In genomic region chr16:76950836-76951486, GRCm38 (mm10) we compare ENCODE assay signal across 14 mouse cellular contexts.
DNase-seq lines count a peak whose midpoint lies in the region; ATAC-seq and TF ChIP-seq lines count a peak whose summit lies in the region.
"Had no signal": no experiment of that assay in that cellular context is flagged by ENCODE, and none has a peak within 500 bp of the region (broad histone marks: within the 10 kb centered on the region; RNA-seq: fewer than 3 reads in every experiment).

No protein-coding gene starts in this region.

- TF ChIP-seq POLR2A in brain, embryonic 14.5 days (IDR thresholded peaks at IDR 0.05; ENCODE audit: borderline replicate concordance, extremely low read depth, insufficient read depth, insufficient read length, poor library complexity, severe bottlenecking): no peak

- no peak overlapping the region for H3K9ac ChIP-seq in forebrain, embryonic 16.5 days (replicated peaks; ENCODE audit: low read depth, low read length)
- no peak overlapping the region for H3K9ac ChIP-seq in kidney, embryonic 16.5 days (replicated peaks; ENCODE audit: low read length)
- no peak overlapping the region for H3K9ac ChIP-seq in kidney, embryonic 15.5 days
- H3K9ac ChIP-seq: embryonic facial prominence, embryonic 12.5 days; limb, embryonic 15.5 days had no signal

- ATAC-seq in forebrain, embryonic 16.5 days: peak; percentile 92
- ATAC-seq in kidney, embryonic 16.5 days (ENCODE audit: low FRiP score, low TSS enrichment): no peak
- no peak for ATAC-seq in kidney, embryonic 15.5 days (replicated peaks; ENCODE audit: low FRiP score)

- intact Hi-C loops in left cerebral cortex, postnatal 36 days (cut with DNase I): no loop called here

- peaks cover 4% of the 10 kb centered on the region; the same call in 1 of the 2 replicates for H3K4me1 ChIP-seq in forebrain, embryonic 16.5 days (replicated peaks; ENCODE audit: control insufficient read depth, insufficient read depth, low read length)
- H3K4me1 ChIP-seq in kidney, embryonic 16.5 days (ENCODE audit: insufficient read depth, low read length): no peaks in the 10 kb centered on the region
- H3K4me1 ChIP-seq in kidney, embryonic 15.5 days: no peaks in the 10 kb centered on the region
- H3K4me1 ChIP-seq: embryonic facial prominence, embryonic 12.5 days; limb, embryonic 15.5 days had no signal

- H3K27me3 ChIP-seq in forebrain, embryonic 16.5 days (replicated peaks; ENCODE audit: control insufficient read depth, insufficient read depth, low read length): no peaks in the 10 kb centered on the region
- no peaks in the 10 kb centered on the region for H3K27me3 ChIP-seq in kidney, embryonic 16.5 days (ENCODE audit: insufficient read depth, low read length)
- no peaks in the 10 kb centered on the region for H3K27me3 ChIP-seq in kidney, embryonic 15.5 days
- H3K27me3 ChIP-seq: embryonic facial prominence, embryonic 12.5 days; limb, embryonic 15.5 days had no signal

- no peak overlapping the region for H3K4me2 ChIP-seq in forebrain, embryonic 16.5 days (ENCODE audit: low read length)
- H3K4me2 ChIP-seq in kidney, embryonic 16.5 days (replicated peaks; ENCODE audit: low read depth, low read length): no peak overlapping the region
- no peak overlapping the region for H3K4me2 ChIP-seq in kidney, embryonic 15.5 days
- H3K4me2 ChIP-seq: embryonic facial prominence, embryonic 12.5 days; limb, embryonic 15.5 days had no signal

- no peak overlapping the region for H3K27ac ChIP-seq in forebrain, embryonic 16.5 days (ENCODE audit: low read length)
- no peak overlapping the region for H3K27ac ChIP-seq in kidney, embryonic 16.5 days (ENCODE audit: low read length)
- no peak overlapping the region for H3K27ac ChIP-seq in kidney, embryonic 15.5 days
- H3K27ac ChIP-seq: embryonic facial prominence, embryonic 12.5 days; limb, embryonic 15.5 days had no signal

- TF ChIP-seq CTCF in brain, embryonic 14.5 days (IDR thresholded peaks at IDR 0.05; ENCODE audit: borderline replicate concordance, extremely low read depth, insufficient read depth, insufficient read length): no peak

- no peaks in the 10 kb centered on the region for H3K36me3 ChIP-seq in forebrain, embryonic 16.5 days (ENCODE audit: control insufficient read depth, insufficient read depth)
- H3K36me3 ChIP-seq in kidney, embryonic 16.5 days (ENCODE audit: insufficient read depth, low read length): no peaks in the 10 kb centered on the region
- no peaks in the 10 kb centered on the region for H3K36me3 ChIP-seq in kidney, embryonic 15.5 days
- H3K36me3 ChIP-seq: embryonic facial prominence, embryonic 12.5 days; limb, embryonic 15.5 days had no signal

- H3K9me3 ChIP-seq in forebrain, embryonic 16.5 days (ENCODE audit: control insufficient read depth, low read length): no peaks in the 10 kb centered on the region
- H3K9me3 ChIP-seq in kidney, embryonic 16.5 days (ENCODE audit: low read length): no peaks in the 10 kb centered on the region
- no peaks in the 10 kb centered on the region for H3K9me3 ChIP-seq in kidney, embryonic 15.5 days (replicated peaks)
- H3K9me3 ChIP-seq: embryonic facial prominence, embryonic 12.5 days; limb, embryonic 15.5 days had no signal

- no peak overlapping the region for H3K4me3 ChIP-seq in forebrain, embryonic 16.5 days (replicated peaks; ENCODE audit: low read length)
- H3K4me3 ChIP-seq in kidney, embryonic 16.5 days (ENCODE audit: low read length): no peak overlapping the region
- no peak overlapping the region for H3K4me3 ChIP-seq in kidney, embryonic 15.5 days (replicated peaks)
- H3K4me3 ChIP-seq: embryonic facial prominence, embryonic 12.5 days; limb, embryonic 15.5 days had no signal

- WGBS in forebrain, embryonic 16.5 days: 50% methylated on average over 10 of the region's 10 CpGs
- 81% methylated on average over 10 of the region's 10 CpGs for WGBS in kidney, embryonic 16.5 days
- WGBS in kidney, embryonic 15.5 days: 81% methylated on average over 10 of the region's 10 CpGs

- DNase-seq in brain, embryonic 14.5 days (ENCODE audit: low read depth): peak; percentile 83
- DNase-seq in layer of hippocampus, adult 9-10 months (ENCODE audit: low spot score): peak; percentile 41
- peak; percentile 33 to 46 for DNase-seq in left cerebral cortex, postnatal 36 days (ENCODE audit: low spot score in 2 of 2)
- no peak for DNase-seq in kidney, postnatal 4 days
- no peak for DNase-seq in urinary bladder, postnatal 10 days (ENCODE audit: low spot score)
- DNase-seq: adrenal gland, postnatal 14 days; cerebellum, adult 9-11 months; kidney, postnatal 10 days; thymus, adult 18-20 months had no signal

Comparison
In these comparisons a context has a peak if more than half of its experiments do, and no peak if none do; other contexts are left out.
1. DNase-seq: peak in brain, embryonic 14.5 days (single experiment), layer of hippocampus, adult 9-10 months (single experiment) and left cerebral cortex, postnatal 36 days (2 of 2); none in kidney, postnatal 4 days (0 of 2) and urinary bladder, postnatal 10 days (single experiment).